Mouse (Mus musculus): ENCODE data around the gene Dnajb9. TPM values are rescaled to one million over a fixed set of nuclear protein-coding genes. Genes with fewer than 3 reads are reported as not detected.
"Not testable (repeated sequence)": the region's sequence is repeated elsewhere in the genome, so short reads cannot be mapped to it uniquely, and the experiment has no call there.

Gene Dnajb9
- total RNA-seq (2014; fragmentation: Nextera tagmentation) (9.8 and 18.2 TPM in 2 replicates), total RNA-seq (2017) (43.4 and 54.2 TPM in 2 replicates)

DNA sequence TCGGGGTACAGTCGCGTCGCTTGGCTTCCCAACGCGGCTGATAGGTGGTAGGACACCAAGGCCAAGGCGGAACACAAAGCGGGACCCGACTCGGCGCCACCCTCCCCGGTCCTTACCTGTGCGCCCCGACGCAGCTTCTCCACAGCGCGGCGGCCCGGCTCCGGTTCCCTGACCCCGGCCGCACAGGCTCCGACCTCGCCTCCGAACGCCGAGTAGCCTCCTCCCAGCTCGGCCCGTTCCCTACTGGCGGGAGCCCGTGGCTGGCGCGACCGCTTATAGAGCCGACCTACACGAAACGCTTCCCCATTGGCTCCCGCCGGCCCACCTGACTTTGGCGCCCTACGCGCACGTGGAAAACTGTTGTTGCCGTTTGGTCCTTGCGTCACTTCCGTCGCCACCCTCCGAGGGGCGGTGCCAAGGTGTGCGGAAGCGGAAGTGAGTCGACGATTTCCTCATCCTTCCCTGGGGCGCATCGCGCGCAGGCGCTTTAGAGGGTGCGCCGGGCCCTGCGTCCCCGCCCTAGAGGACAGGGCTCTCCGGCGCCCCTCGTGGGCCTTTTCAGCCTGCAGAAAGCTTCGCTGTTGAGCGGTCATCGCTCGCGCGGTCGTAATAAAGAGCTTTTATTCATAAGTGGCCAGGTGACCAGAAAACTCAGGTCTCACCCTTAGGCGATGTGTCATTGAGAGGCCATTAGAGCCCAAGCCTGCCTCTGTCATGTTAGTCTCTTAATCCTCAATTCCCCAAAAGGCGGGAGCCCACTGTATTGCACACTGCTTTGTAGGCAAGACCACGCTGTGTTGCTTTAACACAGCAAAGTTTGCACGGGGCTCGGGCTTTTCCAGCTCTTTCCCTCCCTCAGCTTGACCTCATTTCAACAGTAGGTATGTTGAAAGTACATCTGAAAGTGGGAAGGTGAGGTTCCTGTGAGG lies at the start of gene Dnajb9:
TSS of gene Dnajb9 (minus strand) at position 503 of the 929 bp plus-strand sequence.
- peak; percentile 97 for ATAC-seq (replicated peaks; ENCODE audit: low FRiP score, low TSS enrichment, poor library complexity, severe bottlenecking)

DNA sequence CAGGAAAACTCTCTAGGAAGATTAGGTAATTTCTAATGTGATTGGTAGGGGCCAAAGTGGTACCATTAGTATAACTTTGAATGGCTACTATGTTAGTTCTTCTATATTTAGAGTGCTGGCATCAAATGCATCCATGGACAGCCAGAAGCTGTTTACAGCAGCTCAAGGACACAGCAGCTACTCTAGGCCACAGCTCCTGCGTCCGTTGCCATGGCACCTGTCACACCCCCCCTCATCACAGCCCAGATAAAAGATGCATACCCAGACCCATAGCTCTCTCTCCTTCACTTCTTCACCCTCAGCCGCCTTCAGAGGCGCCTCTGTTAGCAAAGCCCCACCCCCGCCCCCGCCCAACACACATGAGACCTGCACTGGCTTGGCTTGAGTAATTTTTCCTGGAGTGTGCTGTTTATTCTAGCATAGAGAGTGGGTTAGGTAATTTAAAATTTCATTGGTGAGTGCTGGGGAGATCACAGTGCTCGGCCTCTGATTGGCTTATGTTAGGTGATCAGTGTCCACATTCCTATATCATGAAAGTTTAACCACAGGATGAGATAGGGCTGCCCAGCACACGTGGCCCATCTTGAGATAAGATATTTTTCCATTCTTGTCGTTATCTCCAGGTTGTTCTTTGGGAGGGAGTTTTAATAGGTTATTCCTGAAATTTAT lies 38.3 kb upstream of the Dnajb9 start:
- no peak for ATAC-seq (replicated peaks; ENCODE audit: low FRiP score, low TSS enrichment, poor library complexity, severe bottlenecking)

DNA sequence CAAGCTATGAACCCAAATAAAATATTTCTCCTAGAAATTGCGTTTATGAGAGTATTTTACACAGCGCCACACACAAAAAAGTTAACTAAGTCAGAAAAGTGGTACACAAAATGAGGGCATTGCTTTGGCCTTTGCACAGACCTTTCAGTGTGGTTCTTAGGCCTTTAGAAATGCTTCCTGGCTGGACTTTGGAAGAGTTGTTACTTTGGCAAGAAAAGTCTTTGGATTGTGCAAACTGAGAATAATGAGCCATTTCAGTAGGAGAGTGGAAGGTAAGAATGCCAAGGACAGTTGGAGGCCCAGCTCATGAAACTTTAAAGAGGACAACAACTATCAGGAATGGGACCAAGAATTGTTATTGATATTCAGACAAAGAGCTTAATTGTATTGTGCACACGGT lies 35.6 kb upstream of the Dnajb9 start:
- ATAC-seq (replicated peaks; ENCODE audit: low FRiP score, low TSS enrichment, poor library complexity, severe bottlenecking) = no peak

DNA sequence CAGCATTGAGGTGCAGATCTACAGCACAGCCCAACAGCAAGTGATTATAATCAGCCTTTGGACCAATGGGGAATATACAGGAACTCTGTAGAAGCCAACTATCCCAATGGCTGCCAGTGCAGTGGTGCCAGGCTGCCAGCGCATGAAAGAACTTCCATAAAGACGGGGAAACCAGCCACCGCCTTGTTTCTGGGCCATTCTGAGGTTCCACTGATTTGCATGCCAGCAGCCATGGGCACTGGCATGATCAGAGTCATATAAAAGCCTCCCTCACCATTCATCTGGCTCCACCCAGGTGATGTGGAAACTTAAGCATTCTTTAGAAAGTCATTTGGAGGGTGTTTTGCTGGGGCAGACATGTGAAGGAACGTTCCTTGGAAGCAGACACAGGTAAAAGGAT lies 32.3 kb upstream of the Dnajb9 start:
- no peak for ATAC-seq (replicated peaks; ENCODE audit: low FRiP score, low TSS enrichment, poor library complexity, severe bottlenecking)

DNA sequence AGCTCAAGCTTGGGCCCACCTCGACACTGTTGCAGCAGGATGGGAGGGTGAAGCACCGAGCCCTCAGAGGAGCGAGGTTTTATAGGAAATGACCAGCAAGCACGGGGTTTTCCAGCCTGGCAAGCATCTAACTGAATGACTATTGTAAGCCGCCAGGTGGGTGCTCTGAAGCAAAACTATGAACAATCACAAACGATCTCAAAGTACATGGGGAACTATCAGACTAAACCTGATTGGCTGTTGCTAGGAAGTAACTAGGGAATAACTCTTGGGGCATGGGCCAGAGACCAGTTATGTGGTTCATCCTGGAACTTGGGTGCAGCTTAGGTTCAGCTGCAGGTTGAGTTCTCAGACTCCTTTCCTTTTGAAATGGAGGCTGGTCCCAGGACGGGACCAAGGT lies 31.0 kb upstream of the Dnajb9 start:
- no peak for ATAC-seq (replicated peaks; ENCODE audit: low FRiP score, low TSS enrichment, poor library complexity, severe bottlenecking)

DNA sequence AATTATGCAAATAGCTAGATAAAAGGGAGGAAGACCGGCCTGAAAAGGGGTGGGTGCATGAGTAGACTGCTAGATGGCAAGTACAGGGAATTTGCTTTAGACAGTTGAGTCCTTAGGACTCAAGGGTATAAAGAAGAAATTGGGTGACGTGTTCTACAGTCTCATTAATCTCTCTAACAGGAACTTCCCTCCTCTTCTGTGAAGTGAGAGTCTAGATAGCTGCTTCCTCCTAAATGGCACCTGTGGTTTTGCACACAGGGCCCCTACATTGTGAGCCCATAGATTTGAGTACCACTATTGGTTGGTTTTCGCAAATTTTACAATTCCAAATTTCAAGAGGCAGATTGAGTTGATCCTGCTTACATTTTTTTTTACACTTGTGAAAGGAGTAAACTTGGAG lies 14.5 kb upstream of the Dnajb9 start:
- ATAC-seq (replicated peaks; ENCODE audit: low FRiP score, low TSS enrichment, poor library complexity, severe bottlenecking) = no peak

DNA sequence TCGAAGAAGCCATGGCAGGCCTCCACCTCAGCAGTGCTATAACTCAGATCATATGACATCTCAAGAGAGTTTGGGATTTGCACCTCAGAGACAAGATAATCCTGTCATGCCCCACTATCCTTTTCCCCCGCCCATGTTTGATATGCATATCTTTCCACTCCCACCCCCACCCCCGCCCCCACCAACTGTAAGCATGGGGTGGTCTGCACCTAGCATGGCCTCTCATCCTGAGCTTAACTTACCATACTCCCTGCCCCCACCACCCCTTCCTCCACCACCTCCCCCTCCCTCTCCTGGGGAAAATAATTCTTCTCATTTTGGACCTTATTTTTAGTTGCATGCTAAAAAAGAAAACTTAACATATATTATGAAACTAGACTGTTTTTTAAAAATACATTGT lies 12.9 kb upstream of the Dnajb9 start:
- no peak for ATAC-seq (replicated peaks; ENCODE audit: low FRiP score, low TSS enrichment, poor library complexity, severe bottlenecking)

DNA sequence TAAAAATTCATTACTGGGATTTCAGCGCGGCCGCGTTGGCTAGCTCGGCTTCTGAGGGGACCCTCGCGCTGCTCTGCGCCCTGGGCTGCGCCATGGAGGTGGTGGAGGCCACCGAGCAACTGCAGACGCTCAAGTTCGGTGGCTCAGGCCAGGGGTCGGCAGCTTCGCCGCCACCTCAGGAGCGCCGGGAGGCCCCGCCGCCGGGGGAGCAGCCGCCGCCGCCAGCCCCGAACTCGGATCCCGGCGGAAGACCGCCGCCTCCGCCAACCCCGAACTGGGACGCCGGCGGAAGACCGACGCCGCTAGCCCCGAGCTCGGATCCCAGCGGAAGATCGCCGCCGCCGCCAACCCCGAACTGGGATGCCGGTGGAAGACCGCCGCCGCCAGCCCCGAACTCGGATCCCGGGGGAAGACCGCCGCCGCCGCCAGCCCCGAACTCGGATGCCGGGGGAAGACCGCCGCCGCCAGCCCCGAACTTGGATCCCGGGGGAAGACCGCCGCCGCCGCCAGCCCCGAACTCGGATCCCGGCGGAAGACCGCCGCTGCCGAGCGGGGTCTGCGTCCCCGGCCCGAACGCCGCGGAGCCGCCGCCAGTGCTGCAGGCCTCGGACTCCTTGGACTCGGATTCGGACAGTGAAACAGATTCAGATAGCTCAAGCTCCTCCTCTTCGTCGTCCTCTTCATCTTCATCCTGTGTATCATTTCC lies 11.7 kb upstream of the Dnajb9 start:
- ATAC-seq (replicated peaks; ENCODE audit: low FRiP score, low TSS enrichment, poor library complexity, severe bottlenecking) = no peak

DNA sequence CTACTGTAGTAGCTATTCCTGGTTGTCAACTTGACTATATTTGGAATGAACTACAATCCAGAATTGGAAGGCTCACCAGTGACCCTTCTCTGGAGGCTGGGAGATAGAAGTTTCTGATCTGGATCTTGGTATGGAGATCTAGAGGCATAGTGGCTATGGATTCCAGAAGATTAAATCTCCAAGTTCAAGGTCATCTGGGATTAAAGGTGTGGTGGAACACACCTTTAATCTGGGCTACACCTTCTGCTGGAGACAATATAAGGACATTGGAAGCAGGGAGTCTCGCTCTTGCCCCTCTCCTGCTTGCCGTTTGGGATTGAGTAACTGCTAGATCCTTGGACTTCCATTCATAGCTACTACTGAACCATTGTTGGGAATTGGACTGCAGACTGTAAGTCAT lies 10.9 kb upstream of the Dnajb9 start, which contains the start of gene Pnpla8:
TSS of gene Pnpla8 (plus strand) at position 301 of the 400 bp plus-strand sequence.
- not testable (repeated sequence) for ATAC-seq (replicated peaks; ENCODE audit: low FRiP score, low TSS enrichment, poor library complexity, severe bottlenecking)

DNA sequence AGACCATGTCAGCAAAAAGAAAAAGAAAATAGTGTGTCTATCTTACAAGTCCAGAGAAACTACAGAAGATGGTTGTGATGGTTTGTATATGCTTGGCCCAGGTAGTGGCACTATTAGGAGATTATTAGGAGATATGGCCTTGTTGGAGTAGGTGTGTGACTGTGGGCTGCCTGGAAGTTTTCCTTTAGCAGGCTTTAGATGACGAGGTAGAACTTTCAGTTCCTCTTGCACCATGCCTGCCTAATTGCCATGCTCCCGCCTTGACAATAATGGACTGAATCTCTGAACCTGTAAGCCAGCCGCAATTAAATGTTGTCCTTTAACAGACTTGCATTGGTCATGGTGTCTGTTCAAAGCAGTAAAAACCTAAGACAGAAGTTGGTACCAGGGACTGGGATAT lies 1.4 kb upstream of the Dnajb9 start:
- no peak for ATAC-seq (replicated peaks; ENCODE audit: low FRiP score, low TSS enrichment, poor library complexity, severe bottlenecking)

DNA sequence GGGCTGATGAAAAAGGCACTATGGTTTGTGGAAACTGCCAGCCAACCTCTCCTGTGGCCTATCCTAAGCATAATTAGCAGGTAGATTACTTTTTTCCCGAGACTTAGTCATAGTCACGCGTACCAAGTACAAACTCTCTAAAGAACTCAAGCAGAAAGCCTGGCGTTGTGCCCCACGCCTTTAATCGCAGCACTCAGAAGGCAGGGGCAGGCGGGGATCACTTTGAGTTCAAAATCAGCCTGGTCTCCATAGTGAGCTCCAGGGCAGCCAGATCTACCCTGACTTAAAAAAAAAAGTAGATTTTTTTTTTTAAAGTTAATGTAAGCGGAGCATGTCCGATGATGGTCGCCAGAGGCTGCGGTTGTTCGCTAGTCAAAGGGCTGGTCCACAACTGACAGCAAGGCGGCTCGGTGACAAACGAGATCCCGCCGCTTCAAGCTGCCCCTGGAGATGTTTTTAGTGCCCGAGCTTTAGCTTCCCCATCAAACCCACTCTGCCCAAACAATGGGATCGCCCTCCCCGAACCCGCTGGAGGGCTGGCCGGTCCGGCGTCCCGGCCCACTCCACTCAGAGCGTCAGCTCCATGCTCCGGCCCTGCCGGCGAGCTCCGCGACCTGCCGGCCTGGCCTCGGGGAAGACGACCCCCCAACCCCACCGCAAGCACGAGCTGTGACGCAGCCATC lies 844 bp downstream of the Dnajb9 start:
- ATAC-seq (replicated peaks; ENCODE audit: low FRiP score, low TSS enrichment, poor library complexity, severe bottlenecking) = peak; percentile 47

DNA sequence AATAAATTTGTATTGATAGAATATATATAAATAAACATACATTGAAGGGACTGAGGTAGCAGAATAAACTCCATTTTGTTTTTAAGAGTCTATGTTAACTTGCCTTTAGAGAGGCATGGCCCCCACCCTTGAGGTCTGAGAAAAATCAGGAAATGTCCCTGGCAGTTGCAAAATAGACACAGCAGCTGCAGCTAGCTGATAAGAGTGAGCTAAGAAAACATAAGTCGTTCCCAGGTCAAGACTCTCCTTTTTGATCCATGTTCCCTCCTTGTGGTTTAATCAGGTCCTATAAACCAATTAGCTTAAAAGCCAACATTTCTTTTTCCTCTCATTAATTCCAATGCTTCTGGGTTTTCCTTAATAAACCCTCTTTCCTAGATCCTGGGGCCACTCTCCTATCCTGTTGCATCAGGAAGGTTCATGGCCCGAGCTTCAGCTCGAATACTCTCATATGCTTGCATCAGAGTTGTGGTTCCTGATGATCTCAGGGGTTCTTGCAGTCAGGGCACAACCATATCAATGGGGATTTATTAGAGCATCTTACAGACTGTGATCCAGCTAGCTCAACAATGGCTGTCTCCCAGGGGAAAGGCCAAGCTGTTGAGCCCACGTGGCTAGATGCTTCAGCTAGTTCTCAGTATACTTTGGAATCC lies 12.1 kb downstream of the Dnajb9 start:
- ATAC-seq (replicated peaks; ENCODE audit: low FRiP score, low TSS enrichment, poor library complexity, severe bottlenecking) = peak; percentile 86

DNA sequence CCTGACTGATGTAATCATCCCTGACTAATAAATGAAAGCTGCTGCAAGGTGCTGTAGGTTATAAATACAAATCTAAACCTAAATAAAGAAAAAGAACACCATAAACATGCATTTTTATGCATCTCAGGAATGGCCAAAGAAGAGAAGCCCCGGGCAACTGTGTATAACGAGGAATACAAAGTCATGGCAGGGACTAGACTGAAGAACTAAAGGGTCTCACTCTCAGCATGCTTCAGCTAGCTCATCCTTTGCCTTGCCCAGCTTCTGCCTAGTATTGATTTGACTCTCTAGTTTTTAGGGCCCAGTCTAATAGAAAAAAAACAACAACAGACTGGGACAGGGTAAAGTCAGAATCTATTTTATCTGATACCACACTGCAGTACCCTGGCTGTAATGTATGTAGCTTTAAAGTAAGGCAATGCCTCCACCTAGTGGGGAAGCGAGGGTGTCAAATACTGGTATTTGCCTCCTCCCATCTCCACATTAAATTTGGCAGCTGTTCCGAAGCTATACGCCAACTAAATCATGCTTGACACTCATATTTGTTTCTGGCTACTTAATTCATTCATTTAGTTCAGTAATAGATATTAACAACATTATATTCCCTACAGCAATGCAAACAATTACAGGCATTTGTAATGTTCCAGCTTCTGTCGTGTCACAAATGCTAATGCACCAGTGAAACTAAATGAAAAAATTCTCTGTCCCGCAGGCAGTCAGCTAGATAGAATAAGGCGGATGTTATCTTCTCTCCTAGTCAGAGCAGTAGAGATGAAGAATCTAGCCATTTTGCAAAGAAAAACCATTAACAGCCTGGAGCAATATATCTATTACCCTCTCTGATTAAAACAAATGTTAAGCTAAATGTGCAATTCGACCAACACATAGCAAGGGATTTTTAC lies 28.8 kb downstream of the Dnajb9 start:
- ATAC-seq (replicated peaks; ENCODE audit: low FRiP score, low TSS enrichment, poor library complexity, severe bottlenecking) = peak; percentile 98

DNA sequence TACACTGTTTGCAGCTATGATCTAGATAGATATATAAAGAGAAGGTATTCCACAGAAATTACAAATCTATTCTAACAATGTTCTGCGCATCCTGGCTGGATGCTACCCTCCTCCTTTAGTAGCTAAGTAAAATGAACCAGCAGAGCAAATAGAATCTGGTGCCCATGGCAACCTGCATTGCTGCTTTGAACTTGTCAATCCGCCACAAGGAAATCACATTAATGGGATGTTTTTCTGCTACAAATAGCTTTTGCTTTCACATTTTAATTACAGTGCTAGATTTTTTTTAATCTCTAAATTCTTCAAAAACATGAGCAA lies 33.1 kb downstream of the Dnajb9 start:
- no peak for ATAC-seq (replicated peaks; ENCODE audit: low FRiP score, low TSS enrichment, poor library complexity, severe bottlenecking)

DNA sequence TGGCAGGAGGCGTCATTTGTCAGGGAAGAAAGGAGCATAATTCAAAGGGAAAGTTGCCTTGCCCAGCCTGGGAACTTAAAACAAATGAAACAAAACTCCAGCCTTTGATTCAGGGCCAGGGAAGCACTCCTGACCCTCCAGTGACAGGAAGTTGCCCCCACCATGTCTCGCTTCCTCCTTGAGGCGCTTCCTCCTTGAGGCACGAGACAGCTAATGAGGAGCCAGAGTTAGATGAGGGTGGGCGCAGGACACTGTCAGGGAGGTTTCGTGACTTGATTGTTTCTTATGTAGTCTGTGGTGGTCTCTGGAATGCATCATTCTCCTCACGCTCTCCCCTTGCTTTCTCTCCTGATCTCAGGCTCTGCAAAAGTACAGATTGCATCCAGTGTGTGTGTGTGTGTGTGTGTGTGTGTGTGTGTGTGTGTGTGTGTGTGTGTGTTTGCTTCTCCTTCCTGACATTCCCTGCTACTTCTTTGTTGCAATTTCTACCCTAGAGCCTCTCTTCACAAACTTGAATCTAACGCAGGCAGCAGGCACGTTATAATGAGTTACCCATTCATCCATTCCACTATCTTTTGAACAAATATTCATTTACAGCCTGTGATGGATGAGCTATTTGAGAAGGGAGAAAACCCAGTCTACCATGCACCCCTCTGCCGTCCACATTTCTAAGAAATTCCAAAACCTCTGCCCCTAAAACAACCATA lies 33.6 kb downstream of the Dnajb9 start:
- no peak for ATAC-seq (replicated peaks; ENCODE audit: low FRiP score, low TSS enrichment, poor library complexity, severe bottlenecking)

DNA sequence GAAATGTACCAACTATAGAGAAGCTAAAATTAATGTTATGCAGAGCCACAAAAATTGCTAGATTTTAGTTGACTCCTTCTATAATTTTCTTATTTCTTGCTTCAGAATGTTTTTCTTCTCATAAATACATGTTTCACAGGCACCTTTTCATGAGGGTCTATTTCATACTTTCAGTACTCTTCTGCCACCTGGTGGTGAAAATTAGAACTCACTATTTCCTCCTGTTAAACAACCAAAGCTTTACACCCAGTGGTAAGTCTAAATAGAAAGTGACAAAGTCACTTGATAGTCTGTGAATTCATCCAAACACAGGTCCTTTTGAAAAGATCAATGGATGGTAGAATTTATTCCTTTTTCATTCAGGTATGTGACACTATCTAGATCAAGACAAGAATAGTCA lies 43.2 kb downstream of the Dnajb9 start:
- 0 out of 2 replicates have a peak, but pooled peaks have one; percentile 59 for ATAC-seq (replicated peaks; ENCODE audit: low FRiP score, low TSS enrichment, poor library complexity, severe bottlenecking)

DNA sequence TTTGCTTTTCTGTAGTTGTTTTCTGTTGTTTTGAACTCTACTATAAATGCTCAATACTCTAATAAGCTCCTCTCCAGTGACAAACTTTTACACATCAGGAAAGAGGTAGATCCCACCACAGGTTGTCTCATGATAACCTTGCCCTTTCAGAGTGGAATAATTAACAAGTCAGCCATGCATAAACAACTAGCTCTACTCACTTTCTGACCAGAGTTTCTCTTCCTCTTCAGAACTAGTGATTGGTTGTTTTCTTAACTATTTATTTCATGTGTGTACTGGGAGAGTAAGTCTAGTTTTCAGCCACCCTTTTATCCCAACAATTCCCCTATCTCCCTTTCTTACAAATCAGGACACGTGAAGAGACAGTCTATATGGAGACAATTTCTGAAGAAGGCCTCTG lies 50.8 kb downstream of the Dnajb9 start:
- no peak for ATAC-seq (replicated peaks; ENCODE audit: low FRiP score, low TSS enrichment, poor library complexity, severe bottlenecking)

Measured in megakaryocyte-erythroid progenitor cell, adult 5-6 weeks (primary cell).